Mouse (Mus musculus) forebrain, postnatal 0 days (tissue): Measurements from ENCODE around the gene Hdac10. TPM values are rescaled to one million over a fixed set of nuclear protein-coding genes. Genes with fewer than 3 reads are reported as not detected.

ENCODE experiments used
- ATAC-seq: fragments of 200-750 bp; cut with Nextera tagmentation; 2 replicates; pipeline ENCODE4 v1.8.0; 2017; ENCODE audit warnings: mild to moderate bottlenecking, moderate library complexity
- DNase-seq: peaks from one replicate; pipeline ENCODE4 v3.0.0-alpha.2; 2015
- H3K27ac ChIP-seq: fragments of 300-500 bp; sonication (generic); 2 replicates; pipeline ENCODE4 v1.5.1; 2014; ENCODE audit warnings: low read depth, mild to moderate bottlenecking, antibody characterized with exemption, low read length, moderate library complexity, mixed read lengths
- H3K27me3 ChIP-seq: fragments of 300-500 bp; sonication (generic); 2 replicates; pipeline ENCODE4 v1.6.1; 2014; ENCODE audit warnings: mild to moderate bottlenecking, low read length, mixed read lengths; ENCODE audit not compliant: insufficient read depth
- H3K36me3 ChIP-seq: fragments of 300-500 bp; sonication (generic); 2 replicates; pipeline ENCODE4 v1.6.1; 2014; ENCODE audit warnings: mild to moderate bottlenecking, moderate library complexity; ENCODE audit not compliant: insufficient read depth
- H3K4me1 ChIP-seq: fragments of 300-500 bp; sonication (generic); 2 replicates; pipeline ENCODE4 v1.6.1; 2014; ENCODE audit warnings: antibody characterized with exemption; ENCODE audit not compliant: insufficient read depth
- H3K4me2 ChIP-seq: fragments of 300-500 bp; sonication (generic); 2 replicates; pipeline ENCODE4 v1.6.1; 2014; ENCODE audit warnings: low read depth, mild to moderate bottlenecking, moderate library complexity
- H3K4me3 ChIP-seq: fragments of 300-500 bp; sonication (generic); 2 replicates; pipeline ENCODE4 v1.5.1; 2014; ENCODE audit warnings: low read depth, low read length, mixed read lengths
- H3K9ac ChIP-seq: fragments of 300-500 bp; sonication (generic); 2 replicates; pipeline ENCODE4 v1.6.1; 2014; ENCODE audit warnings: mild to moderate bottlenecking
- H3K9me3 ChIP-seq: fragments of 300-500 bp; sonication (generic); 2 replicates; pipeline ENCODE4 v1.6.1; 2016; ENCODE audit warnings: low read length
- CTCF ChIP-seq: sonication (generic); IDR thresholded peaks from 2 replicates; pipeline ENCODE4 v1.5.1; 2016; ENCODE audit warnings: antibody characterized with exemption, control low read depth, low read depth
- WGBS: fragments of 180-500 bp; shearing (Covaris S2); extraction: QIAGEN DNeasy Blood & Tissue Kit; methylation state at CpG from one replicate; pipeline ENCODE4 v1.1.7; 2014; 5-methylcytosine and 5-hydroxymethylcytosine counted together
- polyA plus RNA-seq: library from polyadenylated mRNA; unstranded; fragments of >200 nt; fragmentation: Nextera tagmentation; extraction: Ambion mirVana; gene quantifications from 2 replicates; pipeline ENCODE4 v1.2.1, GENCODE M21; 2015
- total RNA-seq: library from RNA; depleted of rRNA; stranded (reverse); fragments of >200 nt; gene quantifications from 2 replicates; pipeline ENCODE4 v1.2.3, GENCODE M21; 2014

The Hdac10 gene
- total and polyA plus RNA-seq, 2 experiments from 2014 or later = 27.9 to 33.1 TPM

GRCm38 (mm10) chr15:89165478-89165877, 37.0 kb upstream of the Hdac10 start:
- Histone ChIP-seq H3K9ac (no peak overlapping the region), H3K4me2 (no peak overlapping the region), H3K9me3 (no peaks in the 10 kb centered on the region), H3K4me1 (peaks cover 4% of the 10 kb centered on the region; the same call in 1 of the 2 replicates), H3K4me3 (no peak overlapping the region), H3K36me3 (peaks cover 79% of the 10 kb centered on the region), H3K27ac (no peak overlapping the region), H3K27me3 (no peaks in the 10 kb centered on the region)
- WGBS = 93% methylated on average over 12 of the region's 12 CpGs
- ATAC-seq (no peak), DNase-seq (no peak)
- no peak for TF ChIP-seq CTCF

GRCm38 (mm10) chr15:89161397-89161796, 32.9 kb upstream of the Hdac10 start:
- H3K27me3 ChIP-seq = no peaks in the 10 kb centered on the region
- no peak for TF ChIP-seq CTCF
- no peak for DNase-seq
- no peak overlapping the region for H3K9ac ChIP-seq
- 94% methylated on average over 9 of the region's 9 CpGs for WGBS
- no peak for ATAC-seq
- no peak overlapping the region for H3K4me2 ChIP-seq
- H3K36me3 ChIP-seq = peaks cover 98% of the 10 kb centered on the region
- H3K4me3 ChIP-seq = no peak overlapping the region
- no peak overlapping the region for H3K27ac ChIP-seq
- H3K9me3 ChIP-seq = no peaks in the 10 kb centered on the region
- H3K4me1 ChIP-seq = no peaks in the 10 kb centered on the region

GRCm38 (mm10) chr15:89158516-89158915, 30.0 kb upstream of the Hdac10 start:
- H3K27ac ChIP-seq = no peak overlapping the region
- no peak overlapping the region for H3K9ac ChIP-seq
- no peak for TF ChIP-seq CTCF
- no peak overlapping the region for H3K4me3 ChIP-seq
- 95% methylated on average over 16 of the region's 16 CpGs for WGBS
- H3K36me3 ChIP-seq = peaks cover 92% of the 10 kb centered on the region
- ATAC-seq (no peak), DNase-seq (no peak)
- H3K4me1 ChIP-seq = no peaks in the 10 kb centered on the region
- H3K4me2 ChIP-seq = no peak overlapping the region
- H3K27me3 ChIP-seq = no peaks in the 10 kb centered on the region
- no peaks in the 10 kb centered on the region for H3K9me3 ChIP-seq

GRCm38 (mm10) chr15:89157954-89158353, 29.5 kb upstream of the Hdac10 start:
- H3K27me3 ChIP-seq = no peaks in the 10 kb centered on the region
- no peaks in the 10 kb centered on the region for H3K4me1 ChIP-seq
- peak; percentile 64; the same call in 1 of the 2 replicates for ATAC-seq
- H3K4me3 ChIP-seq = no peak overlapping the region
- DNase-seq = peak; percentile 77
- no peak overlapping the region for H3K9ac ChIP-seq
- no peaks in the 10 kb centered on the region for H3K9me3 ChIP-seq
- TF ChIP-seq CTCF = peak; percentile 77
- 59% methylated on average over 7 of the region's 7 CpGs for WGBS
- no peak overlapping the region for H3K27ac ChIP-seq
- H3K36me3 ChIP-seq = peaks cover 86% of the 10 kb centered on the region
- no peak overlapping the region for H3K4me2 ChIP-seq

- Histone ChIP-seq H3K36me3 (peaks cover 31% of the 10 kb centered on the region), H3K4me1 (peaks cover 12% of the 10 kb centered on the region; the same call in 1 of the 2 replicates), H3K27me3 (no peaks in the 10 kb centered on the region), H3K27ac (no peak overlapping the region), H3K4me2 (no peak overlapping the region), H3K4me3 (no peak overlapping the region), H3K9ac (no peak overlapping the region), H3K9me3 (no peaks in the 10 kb centered on the region)
- TF ChIP-seq CTCF = no peak
- DNase-seq (no peak), ATAC-seq (no peak)
Measured at GRCm38 (mm10) chr15:89152312-89152711, 23.8 kb upstream of the Hdac10 start.

GRCm38 (mm10) chr15:89150041-89150390, 21.5 kb upstream of the Hdac10 start:
- ATAC-seq (no peak), DNase-seq (no peak)
- peak overlapping the region; percentile 83 for H3K4me2 ChIP-seq
- 4% methylated on average over 13 of the region's 13 CpGs for WGBS
- no peak overlapping the region for H3K27ac ChIP-seq
- no peaks in the 10 kb centered on the region for H3K9me3 ChIP-seq
- peak; percentile 29 for TF ChIP-seq CTCF
- no peaks in the 10 kb centered on the region for H3K27me3 ChIP-seq
- peak overlapping the region; percentile 76 for H3K4me3 ChIP-seq
- H3K9ac ChIP-seq = peak overlapping the region; percentile 87
- H3K4me1 ChIP-seq = peaks cover 15% of the 10 kb centered on the region; the same call in 1 of the 2 replicates
- H3K36me3 ChIP-seq = peaks cover 11% of the 10 kb centered on the region

- 1% methylated on average over 57 of the region's 61 CpGs for WGBS
- no peak for TF ChIP-seq CTCF
- peak; percentile 75 for DNase-seq
Measured at GRCm38 (mm10) chr15:89149271-89150040, 21.0 kb upstream of the Hdac10 start, which contains the start of gene Mapk11. Gene Mapk11, minus strand, starts transcription at chr15:89149628.

More at GRCm38 (mm10) chr15:89149271-89150040, 21.0 kb upstream of the Hdac10 start, which contains the start of gene Mapk11:
- peak; percentile 81 for ATAC-seq
- Histone ChIP-seq H3K27ac (peak within 1 kb of the TSS; percentile 85), H3K9ac (peak within 1 kb of the TSS; percentile 87), H3K4me1 (peaks cover 15% of the 10 kb centered on the region; the same call in 1 of the 2 replicates), H3K36me3 (peaks cover 13% of the 10 kb centered on the region), H3K4me3 (peak within 1 kb of the TSS; percentile 76), H3K27me3 (no peaks in the 10 kb centered on the region), H3K4me2 (peak within 1 kb of the TSS; percentile 83), H3K9me3 (no peaks in the 10 kb centered on the region)
